Mouse (Mus musculus) telencephalon, adult 2 months (tissue): Measurements from ENCODE around the gene Iqschfp.
A peak's percentile ranks its signal among the peaks of the same experiment; 100 is the strongest.

Experiments used
- DNase-seq: peaks from one replicate; pipeline ENCODE4 v3.0.0-alpha.2; 2011; ENCODE audit warnings: low read depth, low spot score

Gene Iqschfp

GRCm38 (mm10) chr3:67892026-67892705 is at the start of gene Iqschfp, which contains the start of gene Iqcj:
TSS of gene Iqschfp (plus strand) at chr3:67892232.
TSS of gene Iqcj (plus strand) at chr3:67892220.
- no peak for DNase-seq

- DNase-seq = no peak
Observed at GRCm38 (mm10) chr3:67852397-67852796, 39.6 kb upstream of the Iqschfp start.

DNA sequence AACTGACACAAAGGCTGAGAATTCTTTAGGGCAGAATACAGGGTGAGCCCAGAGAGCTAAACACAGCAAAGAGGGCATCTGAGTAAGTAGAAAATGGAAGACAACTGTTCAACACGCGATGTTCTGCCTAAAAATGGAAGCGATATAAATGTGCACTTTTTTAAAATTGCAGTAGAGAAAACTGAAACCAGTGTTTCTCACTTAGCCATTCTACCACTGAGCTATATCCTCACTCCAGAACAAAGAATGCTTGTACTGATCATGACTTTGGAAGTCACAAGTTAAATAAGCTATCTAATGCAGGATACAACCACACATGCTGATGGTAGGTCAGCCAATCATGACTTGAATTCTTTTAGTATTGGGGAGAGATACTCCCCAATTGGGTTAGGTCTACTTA is 30.5 kb upstream of the Iqschfp start:
- no peak for DNase-seq

DNA sequence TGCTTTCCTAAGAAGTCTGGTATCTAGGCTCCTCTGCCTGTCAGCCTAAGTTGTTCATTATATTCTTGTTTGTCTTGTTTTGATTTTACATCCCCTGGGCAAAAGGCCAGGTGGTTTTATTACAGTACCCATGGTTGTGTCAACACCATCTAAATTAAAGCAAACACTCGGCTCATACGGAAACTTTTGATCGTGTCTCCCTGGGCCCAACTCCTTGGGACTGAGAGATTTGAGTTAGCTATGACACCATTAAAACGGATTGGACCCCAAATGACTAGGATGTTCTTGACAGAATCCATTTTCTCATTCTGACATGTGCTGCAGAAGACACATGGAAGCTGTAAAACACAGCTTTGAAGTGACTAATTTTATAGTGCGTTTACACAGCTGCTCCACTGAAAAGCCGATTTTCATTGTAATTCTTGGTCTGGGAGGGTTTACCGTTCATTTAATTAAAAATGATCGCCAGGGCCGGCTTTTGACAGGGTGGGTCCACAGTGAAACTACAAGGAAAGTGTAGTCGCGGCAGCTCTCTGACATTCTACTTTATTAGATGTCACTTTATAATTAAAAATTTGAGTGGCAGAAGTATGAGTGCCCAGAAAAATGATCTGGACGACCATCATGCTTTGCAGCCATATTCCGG is 24.5 kb upstream of the Iqschfp start:
- DNase-seq = no peak

DNA sequence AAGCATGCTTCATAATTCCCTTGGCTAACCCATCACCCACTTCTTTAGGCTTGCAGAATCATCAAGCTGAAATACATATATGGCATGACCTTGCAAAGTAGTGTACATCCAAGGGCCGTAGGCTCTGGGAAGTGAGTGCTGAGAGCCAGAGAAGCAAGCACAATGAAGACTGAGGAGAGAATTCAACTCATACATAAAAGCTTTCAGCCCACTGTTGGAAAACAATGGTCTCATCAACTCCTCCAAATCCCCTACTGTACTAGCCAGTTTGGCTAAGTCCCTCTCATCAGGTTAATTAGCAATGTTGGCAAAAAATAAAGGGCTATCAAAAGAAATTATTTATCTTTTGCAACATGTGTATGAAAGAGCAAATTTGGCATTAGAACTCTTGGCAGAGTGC is 22.6 kb upstream of the Iqschfp start:
- DNase-seq = no peak

DNA sequence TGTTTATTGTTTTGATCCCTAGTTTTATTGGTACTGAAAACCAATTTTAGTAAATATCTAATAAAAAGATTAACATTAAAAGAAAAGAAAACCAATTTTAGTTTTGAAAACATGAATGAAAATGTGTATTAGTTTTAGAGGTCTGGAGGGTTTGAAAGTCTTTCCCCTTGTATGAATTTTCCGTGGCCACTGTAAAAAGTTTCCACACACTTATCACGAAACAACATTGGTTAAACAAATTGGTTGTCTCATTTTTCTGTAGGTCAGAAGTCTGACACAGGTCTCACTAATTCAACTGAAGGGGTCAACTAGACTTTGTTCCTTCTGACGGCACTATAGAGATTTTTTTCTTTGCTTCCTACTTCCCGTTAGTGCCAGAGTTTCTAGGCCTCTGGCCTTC is 14.8 kb upstream of the Iqschfp start:
- DNase-seq = no peak

- no peak for DNase-seq
Observed at GRCm38 (mm10) chr3:67884335-67884734, 7.7 kb upstream of the Iqschfp start.

GRCm38 (mm10) chr3:67886176-67886575 is 5.9 kb upstream of the Iqschfp start:
- no peak for DNase-seq

DNA sequence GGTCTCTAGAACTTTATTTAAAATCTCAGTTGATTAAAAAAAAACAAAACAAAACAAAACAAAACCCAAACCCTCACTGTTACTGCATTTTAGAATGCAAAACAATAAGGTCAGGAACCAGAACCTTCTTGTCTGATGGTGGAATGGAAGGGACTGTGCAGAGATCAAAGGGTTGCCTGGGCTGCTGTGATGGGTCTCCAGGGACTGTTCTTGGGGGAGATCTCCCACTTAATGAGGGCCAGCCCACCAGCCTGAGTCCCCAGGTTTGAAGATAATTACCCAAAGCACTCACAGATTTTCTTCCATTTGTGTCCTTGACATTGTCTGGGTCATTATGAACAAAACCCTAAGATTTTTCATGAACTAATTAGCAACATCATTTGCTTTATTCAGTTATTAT is 4.8 kb upstream of the Iqschfp start:
- DNase-seq = no peak

- DNase-seq = no peak
Observed at GRCm38 (mm10) chr3:67892768-67893167, 736 bp downstream of the Iqschfp start.

GRCm38 (mm10) chr3:67902517-67902916 is 10.5 kb downstream of the Iqschfp start:
- no peak for DNase-seq

DNA sequence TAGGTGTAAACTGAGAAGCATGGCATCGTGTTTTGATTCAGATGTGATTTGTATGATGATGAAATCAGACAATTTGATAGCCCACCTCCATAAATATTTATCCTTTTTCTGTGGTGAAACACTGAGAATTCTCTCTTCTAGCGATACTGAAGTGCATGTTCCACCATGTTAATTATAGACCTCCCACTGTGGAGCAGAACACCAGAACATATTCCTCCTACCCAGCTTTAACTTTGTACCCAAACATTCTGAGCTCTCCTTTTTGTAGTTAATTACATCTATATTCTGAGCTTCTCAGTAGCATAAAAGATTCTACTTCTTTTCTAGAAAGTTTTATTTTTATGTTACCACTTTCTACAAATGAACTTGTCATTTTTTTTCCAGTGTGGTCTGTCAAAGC is 16.6 kb downstream of the Iqschfp start:
- peak; percentile 68 for DNase-seq

- DNase-seq = no peak
Observed at GRCm38 (mm10) chr3:67918098-67918497, 26.1 kb downstream of the Iqschfp start.

- DNase-seq = no peak
Observed at GRCm38 (mm10) chr3:67918634-67919259, 26.7 kb downstream of the Iqschfp start.

GRCm38 (mm10) chr3:67923095-67923494 is 31.1 kb downstream of the Iqschfp start:
- peak; percentile 41 for DNase-seq

DNA sequence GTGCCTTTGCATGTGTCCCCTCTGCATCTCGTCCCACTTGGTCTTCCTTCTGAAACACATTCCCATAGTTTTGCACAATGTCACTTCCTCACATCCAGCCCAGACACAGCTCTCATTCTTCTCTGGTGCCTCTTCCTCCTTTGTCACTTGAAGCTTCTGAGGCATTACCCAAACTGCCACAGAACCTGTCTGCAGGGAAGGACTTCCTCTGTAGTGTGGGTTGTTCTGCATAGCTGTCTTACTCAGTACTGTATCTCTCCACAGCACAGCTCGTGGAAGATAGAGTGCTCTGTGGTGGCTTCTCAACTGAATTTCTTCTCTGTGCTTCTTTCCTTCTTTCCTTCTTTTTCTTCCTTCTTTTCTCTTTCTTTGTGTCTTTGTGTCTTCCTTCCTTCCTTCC is 33.4 kb downstream of the Iqschfp start:
- no peak for DNase-seq

DNA sequence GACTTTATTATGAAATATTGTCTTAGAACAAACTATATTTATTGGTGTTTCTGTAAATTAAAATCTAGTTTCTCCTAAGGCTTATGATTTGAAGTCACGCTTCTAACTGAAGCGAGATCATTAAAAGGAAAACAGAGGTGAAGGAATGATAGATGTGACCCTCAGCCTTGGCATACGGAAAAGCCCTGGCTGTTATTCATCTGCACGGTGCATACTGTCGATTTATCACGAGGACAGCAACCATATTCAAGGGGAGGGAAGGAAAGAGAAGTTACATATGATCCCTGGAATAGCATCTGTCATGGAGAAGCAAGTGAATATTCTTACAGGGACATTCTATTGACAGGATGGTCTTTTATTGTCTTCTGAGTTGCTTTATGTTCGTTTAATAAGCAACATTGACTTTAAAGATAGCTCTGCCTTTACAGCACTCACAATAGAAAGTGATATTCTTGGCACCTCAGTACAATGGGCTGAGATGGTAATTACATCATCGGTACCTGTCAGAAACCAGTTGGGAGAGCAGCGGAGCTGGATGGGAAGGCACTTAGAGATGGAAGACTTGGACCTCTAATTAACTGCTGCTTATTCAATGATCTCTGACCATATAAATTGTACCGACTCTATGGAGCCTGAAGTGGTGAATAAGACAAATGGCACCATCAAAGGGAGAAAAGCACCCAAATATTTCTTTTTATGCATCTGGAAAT is 38.5 kb downstream of the Iqschfp start:
- DNase-seq = no peak

GRCm38 (mm10) chr3:67931181-67931580 is 39.1 kb downstream of the Iqschfp start:
- no peak for DNase-seq

- DNase-seq = no peak
Observed at GRCm38 (mm10) chr3:67931914-67932313, 39.9 kb downstream of the Iqschfp start.

DNA sequence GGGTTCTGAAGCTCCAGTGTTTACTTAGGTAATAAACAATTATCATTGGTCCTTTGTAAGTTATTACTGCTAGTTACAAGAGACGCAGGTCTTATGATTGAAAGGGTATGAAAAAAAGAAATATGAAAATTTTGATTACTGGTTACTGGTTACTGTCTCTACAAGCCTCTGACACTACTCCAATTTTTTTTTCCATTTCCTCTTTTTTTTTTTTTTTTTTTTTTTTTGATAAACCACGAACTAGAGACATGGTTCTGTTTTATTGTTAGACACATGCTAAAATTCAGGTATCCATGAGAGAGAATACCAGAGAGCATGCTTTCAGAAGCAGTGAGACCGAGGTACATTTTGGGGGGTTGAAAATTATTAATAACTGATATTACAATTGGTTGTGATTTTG is 43.8 kb downstream of the Iqschfp start:
- DNase-seq = no peak

DNA sequence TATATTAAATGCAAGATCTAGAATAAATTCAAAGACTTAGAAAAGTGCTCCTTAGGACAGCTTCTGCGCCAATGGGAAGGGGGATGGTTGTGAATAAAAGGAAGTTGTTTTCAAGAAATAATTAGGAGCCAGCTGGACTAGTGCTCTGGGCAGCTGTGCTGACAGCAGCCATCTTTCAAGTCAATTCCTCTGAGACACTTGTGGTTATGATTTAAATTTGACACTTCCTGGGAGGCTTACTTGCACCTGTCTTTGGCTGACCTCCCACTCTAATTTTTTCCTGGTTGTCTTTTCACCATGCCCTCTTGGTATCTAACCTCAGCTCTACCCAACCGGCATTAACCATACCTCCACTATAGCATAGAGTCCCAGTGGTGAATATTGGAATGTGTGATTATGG is 55.0 kb downstream of the Iqschfp start:
- no peak for DNase-seq

- no peak for DNase-seq
Observed at GRCm38 (mm10) chr3:67952517-67952940, 60.5 kb downstream of the Iqschfp start.
